Mouse (Mus musculus) embryonic fibroblast, embryonic 13.5 days (primary cell): ENCODE measurements around the gene Dennd4a.

Experiments used
- CTCF ChIP-seq: IDR thresholded peaks from 2 replicates; pipeline ENCODE4 v1.5.1; 2011; ENCODE audit warnings: mild to moderate bottlenecking, control low read depth, low read length, moderate library complexity, borderline replicate concordance; ENCODE audit not compliant: insufficient read depth
- POLR2A ChIP-seq: IDR thresholded peaks from 2 replicates; pipeline ENCODE4 v1.6.1; 2011; ENCODE audit warnings: low read depth, mild to moderate bottlenecking, control low read depth, low read length, moderate library complexity

DNA sequence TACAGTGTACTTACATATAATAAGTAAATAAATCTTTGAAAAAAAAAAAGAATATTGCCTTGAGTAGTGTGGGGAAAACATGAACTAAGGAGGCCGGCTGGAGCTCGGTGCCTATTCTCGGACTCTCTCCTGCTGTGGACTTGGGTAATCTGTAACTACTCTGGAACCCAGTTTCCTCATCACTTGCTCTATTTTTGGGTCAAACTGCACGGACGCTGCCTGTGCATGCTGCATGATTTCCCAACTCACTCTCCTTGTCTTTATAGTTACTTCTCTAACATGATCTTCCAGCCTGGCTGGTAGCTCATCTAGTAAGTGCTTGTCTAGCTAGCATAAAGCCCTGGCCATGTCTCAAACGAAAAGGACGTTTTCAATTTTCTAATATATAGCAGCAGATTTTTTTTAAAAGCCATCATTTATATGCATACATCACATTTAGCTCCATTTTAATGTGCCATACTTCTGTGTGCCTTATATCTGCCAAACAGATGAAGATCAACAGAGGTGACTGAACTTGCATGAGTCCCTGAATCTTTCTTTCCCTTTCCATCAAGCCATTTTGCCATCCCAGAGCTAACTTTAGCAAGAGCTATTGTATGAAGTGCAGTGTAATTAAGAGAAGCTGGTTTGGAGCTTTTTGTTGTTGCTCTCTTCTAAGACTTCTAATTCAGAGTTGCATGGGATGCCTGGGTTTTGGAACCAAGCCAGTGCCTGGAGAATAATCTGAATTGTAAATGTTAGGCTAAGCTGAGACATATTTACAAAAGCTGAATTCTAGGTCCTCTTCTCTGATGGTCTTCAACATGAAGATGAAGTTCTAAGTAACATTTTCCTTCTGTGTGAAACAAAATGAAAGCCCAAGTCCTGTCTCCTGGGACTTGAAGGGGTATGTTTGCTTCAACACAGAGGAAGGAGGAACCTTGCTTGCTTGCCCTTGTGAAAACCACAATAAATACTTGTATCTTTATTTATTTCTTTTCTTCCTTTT lies 20.2 kb upstream of the Dennd4a start:
- TF ChIP-seq POLR2A (no peak), CTCF (no peak)
